Mouse (Mus musculus): ENCODE data around the gene AI464131.
"Not testable (repeated sequence)": the region's sequence is repeated elsewhere in the genome, so short reads cannot be mapped to it uniquely, and the experiment has no call there.

Gene AI464131

DNA sequence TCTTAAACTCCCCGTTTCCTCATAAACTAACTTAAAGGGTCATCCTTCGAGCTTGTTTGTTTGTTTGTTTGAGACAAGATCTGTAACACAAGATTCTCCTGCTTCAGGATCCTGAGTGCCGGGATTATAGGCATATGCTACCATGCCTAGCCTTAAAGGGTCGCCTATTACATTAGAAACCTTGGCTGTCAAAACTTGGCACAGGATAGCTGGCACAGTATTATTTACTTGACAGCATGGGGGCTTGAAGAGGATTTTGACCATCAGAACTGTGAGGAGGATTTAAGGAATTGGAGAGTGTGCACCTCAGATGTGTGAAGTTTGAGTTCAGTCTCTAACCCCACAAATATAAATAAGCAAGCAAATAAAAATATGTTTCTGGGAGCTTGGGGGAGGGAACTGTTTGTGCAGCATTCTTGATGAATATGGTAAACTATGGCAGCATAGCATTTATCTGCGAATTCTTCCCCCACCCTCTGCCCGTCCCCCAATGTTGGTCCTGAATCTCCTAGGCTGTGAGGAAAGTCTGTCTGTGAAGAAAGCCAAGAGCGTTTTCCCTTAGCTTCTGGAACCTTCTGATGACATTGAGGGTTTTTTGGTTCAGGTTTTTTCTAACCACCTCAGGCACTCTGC, 32.7 kb downstream of the AI464131 start:
- no peak for DNase-seq (ENCODE audit: low spot score in 2 of 2)

DNA sequence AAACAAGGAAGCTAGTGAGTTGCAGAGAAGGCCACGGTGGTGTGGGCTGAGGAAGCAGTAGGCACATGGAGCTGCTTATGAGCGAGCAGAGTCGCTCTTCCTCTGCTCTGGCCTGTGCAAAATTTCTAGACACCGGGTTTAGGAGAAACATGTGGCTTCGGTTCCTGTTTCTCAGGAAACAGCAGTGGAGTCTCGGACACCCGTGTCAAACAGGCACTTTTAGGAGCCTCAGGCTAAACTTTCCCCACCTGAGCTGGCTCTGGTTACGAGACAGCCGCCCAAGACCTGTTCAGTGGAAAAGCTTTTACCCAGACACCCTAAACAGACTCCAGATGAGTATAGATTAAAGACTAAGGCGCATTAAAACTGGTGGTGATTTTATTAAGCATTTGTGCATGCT, 33.7 kb downstream of the AI464131 start:
- DNase-seq (ENCODE audit: low spot score in 2 of 2) = no peak

DNA sequence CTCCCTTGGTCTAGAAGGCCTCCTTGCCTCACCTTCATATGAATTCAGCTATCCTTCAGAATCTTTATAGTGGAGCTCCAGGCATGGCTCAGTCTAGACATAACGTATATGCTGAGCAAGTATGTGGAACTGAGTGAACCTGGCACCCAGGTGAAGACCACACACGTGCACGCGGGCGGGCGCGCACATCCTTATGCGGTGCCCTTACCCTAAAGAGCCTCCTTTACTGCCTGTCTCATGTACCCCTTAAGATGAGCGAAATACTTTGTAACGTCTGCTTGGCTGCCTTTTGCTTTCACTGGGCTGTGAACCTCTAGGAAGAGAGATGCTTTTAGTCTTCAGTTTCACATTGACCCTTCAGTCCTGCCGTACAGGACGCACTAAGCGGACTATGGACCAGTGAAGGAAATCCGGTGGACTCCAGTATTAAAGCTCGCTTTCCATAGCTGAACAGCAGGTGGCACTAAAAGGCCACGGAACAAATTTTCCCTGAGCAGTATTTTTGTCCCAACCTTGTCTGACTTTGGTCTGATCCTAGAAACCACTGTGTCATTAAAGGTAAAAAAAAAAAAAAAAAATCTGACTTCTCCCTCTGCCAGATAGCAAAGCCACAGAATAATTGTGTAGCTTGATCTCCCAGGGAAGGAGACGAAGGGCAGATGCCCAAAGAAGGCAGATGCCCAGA, 34.3 kb downstream of the AI464131 start:
- peak; percentile 41 to 67 for DNase-seq (ENCODE audit: low spot score in 2 of 2)

DNA sequence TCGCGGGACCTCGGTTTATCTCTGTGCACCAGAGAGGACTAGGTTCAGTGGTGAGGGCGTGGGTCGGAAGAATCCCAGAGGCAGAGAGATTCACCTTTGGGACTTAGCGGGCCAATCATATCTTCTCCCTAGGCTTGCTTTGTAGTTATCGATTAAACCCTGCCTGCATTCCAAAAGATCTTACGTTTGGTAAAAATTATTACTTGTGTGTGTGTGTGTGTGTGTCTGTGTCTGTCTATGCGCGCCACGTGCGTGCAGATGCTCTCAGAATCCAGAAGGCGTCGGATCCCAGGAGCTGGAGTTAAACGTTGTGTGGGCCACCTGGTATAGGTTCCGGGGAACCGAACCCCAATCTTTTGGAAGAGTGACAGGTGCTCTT, 37.6 kb downstream of the AI464131 start:
- no peak for DNase-seq (ENCODE audit: low spot score in 2 of 2)

DNA sequence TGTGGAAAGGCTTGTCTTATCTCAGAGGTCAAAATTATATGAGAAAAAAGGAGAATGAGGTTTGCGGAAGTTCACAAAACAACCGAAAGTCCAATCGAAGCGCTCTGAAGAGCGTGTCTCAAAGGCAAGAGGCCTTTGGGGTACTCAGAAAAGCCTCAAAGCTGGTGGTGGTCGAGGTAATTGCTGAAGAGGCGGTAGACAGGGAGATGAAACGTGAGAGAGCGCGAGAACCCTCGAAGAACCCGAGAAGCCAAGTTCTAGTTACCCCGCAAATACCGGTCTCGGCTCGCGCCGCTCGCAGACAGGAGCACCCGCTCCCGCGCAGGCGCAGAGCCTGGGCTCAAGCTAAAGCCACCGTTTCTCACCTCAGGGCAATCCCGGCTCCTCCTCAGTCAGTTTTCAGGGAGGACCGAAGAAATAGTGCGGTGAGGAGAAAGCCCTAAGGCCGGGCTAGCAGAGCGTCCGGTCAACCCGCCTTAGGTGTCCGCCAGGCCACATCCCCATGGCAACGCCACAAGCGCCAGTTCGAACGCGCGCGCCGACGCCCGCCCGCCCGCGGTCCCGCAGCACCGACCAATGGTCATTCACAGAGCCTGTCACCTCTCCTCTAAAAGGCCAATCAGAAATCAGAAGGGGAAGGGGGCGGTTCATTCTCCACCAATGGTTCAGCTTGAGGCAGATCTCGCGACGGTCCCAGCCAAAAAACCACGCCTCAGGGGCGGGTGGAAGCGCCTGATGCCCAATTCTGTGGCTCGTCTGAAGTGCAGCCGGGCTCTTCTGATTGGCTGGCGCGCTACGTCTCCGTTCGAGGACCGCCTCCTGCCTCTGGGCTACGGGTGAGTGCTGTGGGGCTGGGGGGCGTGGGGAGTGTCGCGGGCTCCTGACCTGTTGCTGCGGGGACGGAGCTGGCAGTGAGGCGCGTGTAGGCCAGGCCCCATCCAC, 38.3 kb downstream of the AI464131 start, which contains the start of the genes Kif24 and Nudt2:
Gene Kif24, minus strand, starts transcription at position 543 of the 942 bp plus-strand sequence.
Gene Nudt2, plus strand, starts transcription at position 807 of the 942 bp plus-strand sequence.
- DNase-seq (ENCODE audit: low spot score in 2 of 2) = peak; percentile 99

DNA sequence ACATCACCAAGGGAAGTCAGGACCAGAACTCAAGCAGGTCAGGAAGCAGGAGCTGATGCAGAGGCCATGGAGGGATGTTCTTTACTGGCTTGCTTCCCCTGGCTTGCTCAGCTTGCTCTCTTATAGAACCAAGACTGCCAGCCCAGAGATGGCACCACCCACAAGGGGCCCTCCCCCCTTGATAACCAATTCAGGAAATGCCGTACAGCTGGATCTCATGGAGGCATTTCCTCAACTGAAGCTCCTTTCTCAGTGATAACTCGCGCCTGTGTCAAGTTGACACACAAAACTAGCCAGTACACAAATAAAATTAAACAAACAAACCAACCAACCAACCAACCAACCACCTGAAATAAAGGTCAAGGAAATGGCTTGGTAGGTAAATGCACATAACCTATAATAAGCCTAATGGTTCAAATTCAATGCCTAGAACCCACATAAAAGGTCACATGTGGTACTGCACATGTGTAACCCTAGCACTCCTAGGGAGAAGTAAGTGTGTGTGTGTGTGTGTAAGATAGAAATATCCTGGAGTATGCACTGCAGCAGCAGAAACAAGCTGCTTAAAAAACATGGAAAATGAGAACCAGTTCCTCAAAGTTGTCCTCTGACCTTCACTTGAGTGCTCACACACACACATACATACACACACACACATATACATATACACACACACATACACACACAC, 39.7 kb downstream of the AI464131 start:
- not testable (repeated sequence) for DNase-seq (ENCODE audit: low spot score in 2 of 2)

DNA sequence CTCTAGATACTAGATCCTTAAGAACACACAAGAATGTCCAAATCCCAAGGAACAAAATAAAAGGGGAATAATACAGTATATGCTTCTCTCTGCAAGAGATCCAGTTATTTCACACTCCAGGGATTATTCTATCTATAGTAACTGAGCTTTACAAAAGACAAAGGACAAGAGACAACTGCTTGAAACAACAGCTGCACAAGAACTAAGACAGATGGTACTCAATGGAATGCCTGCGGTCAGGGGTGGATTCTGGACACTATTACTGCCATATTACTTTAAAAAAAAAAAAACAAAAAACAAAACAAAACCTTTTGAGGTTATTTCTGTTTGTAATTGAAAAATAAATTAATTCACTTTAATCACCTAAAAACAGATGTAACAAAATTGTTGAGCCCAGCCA, 42.2 kb downstream of the AI464131 start:
- no peak for DNase-seq (ENCODE audit: low spot score in 2 of 2)

DNA sequence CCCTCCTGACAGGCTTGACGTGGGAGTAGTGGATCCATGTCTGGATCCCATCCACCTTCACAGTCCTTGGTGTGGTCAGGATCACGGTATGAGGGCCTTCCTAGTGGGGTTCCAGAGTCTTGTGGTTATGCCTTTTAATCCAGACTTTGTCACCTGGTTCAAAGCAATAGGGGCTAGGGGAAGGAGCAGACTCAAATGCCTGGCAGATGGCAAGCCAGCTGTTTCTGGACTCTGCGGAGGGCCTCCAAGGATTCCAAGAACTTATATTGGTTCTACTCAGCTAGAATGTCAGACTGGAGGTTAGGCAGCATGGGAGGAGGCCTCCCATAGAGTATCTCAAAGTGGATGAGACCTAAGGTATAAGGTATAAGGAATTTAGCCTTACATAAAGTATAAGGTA, 55.3 kb downstream of the AI464131 start:
- no peak for DNase-seq (ENCODE audit: low spot score in 2 of 2)

Data from heart, adult 9 months (tissue).